Mouse (Mus musculus) R1 (cell line): Measurements from ENCODE around the gene Pick1.

Experiments
- DNase-seq: peaks from one replicate; pipeline ENCODE4 v3.0.0-alpha.2; 2018; ENCODE audit warnings: low read depth, low spot score

The Pick1 gene

DNA sequence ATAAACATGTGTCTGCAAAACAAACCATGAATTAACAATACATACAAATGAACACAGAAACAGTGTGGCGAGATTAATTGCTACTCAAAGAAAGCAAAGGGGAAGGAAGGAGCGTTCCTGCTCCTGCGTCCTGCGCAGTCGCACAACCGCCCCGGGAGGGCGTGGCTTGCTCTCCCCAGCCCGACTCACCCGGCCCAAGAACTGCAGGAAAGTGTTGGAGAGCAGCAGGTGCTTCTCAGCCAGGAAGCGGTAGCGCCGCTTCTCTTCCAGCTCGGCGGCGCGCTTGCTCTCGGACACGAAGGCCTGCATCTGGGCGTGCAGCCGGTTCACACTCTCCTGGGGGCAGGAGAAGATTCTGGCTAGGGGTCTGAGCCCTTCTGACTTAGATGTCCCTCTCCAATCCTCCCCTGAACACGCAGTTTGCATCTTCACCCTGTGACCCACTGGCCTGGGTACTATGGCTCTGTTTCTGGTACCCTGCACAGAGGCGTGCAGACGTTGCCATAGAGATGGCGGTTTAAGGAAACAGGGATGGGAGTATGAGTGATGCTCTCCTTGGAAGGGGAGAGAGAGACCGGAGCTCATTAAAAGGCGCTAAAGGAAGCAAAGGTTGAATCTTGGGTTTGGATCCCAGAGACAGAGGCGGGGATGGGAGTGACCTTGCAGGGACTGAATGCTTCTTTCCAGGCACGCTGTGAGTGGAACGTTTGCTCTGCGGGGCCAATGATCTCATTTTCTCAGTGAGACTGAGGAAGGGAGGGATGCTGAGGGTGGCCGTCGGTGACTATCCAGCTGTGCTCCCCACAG is 41.5 kb downstream of the Pick1 start:
- DNase-seq = peak; percentile 87

DNA sequence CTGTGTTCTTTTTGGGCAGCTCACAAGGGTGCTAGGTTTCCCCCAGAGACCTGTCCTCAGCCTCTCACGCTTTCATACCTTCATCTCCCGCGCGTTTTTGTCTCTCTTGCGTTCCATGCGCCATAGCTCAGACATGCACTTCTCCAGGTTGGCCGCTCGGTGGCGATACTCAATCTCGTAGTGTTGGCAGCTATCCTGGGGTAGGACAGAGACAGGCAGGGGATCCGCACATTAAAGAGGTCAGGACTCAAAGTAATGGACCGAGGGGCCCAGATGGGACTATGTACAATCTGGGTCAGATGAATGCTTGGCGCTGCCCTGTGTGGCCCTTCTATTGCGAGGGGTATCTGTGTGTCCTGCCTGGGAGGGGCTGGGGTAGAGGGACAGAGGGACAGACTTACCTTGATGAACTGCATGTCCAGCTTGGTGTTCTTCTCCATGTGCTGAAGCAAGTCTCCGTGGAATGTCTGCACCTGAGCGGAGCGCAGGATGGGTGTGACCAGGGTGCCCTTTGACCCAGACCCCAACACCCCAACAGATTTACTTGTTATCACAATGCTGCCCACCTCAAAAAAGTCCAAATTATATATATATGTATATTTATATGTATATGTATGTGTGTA is 42.3 kb downstream of the Pick1 start:
- DNase-seq = peak; percentile 83

DNA sequence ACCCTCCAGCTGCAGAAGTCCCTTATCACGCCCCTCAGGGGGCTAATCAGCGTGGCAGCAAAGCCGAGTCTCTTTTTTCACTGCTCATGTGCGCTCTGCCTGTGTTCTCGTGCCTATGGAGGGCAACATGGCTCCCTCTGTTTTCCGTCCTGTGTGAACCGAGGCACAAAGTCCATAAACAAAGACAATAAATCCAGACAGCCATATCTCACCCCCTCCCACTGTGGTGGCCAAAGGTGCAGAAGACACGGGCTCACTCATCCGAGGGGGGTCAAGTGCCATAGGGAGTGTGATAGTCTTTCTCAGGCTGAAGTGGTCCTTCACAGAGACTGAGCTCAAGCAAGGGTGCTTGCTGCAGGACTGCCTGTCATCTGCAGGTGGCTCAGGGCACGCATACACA is 44.0 kb downstream of the Pick1 start:
- no peak for DNase-seq

DNA sequence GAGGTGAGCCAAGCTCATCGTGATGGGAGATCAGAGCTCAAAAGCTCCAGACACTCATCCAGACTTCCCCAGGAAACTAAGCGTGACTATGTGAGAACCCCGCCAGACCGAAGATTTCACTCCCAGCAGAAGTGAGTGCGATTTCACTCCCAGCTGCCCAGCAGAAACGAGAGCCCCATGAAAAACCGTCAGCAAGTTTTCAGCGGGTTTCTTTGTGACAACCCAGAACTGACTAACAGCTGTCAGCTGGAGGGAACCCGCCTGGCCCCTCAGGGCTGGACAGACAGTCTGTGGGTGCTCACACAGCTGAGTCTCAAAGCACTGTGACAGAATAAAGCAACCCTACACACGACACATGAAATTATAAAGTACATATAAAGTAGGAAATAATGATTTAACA is 48.8 kb downstream of the Pick1 start:
- DNase-seq = no peak

DNA sequence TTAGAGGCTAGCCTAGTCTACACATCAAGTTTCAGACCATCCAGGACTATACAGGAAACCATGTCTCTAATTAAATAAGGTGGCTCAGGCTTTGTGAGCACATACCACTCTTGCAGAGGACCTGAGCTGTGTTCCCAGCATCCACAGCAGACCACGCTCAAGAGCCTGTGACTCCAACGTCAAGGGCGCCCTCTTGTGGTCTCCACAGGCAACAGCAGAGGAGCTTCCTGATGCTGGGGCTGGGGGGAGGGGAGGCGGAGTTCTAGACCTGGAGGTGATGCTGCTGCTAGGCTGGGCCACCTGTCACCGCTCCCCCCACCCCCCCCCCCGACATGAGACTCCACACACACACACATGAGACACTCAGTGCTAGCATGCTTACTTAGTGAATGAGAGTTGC is 51.2 kb downstream of the Pick1 start:
- DNase-seq = peak; percentile 90

DNA sequence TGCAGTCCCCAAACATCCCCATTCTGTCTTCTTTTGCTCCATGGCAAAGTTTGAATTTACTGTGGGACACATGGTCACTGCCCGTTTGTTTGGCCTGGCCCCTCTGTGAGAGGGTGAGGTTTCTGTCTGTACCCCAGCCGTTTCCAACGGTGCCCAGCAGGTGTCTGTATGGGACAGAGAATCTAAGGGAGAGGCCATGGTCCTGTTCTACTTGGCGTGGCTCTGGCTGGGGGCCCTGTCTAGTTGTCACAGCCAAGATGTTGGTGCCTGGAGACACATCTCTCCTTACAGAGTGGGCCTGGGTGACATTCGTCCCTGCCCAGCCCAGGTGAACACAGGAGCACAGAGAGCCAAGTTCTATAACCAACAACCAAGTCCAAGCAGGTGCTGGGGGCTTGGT is 51.9 kb downstream of the Pick1 start:
- DNase-seq = no peak

DNA sequence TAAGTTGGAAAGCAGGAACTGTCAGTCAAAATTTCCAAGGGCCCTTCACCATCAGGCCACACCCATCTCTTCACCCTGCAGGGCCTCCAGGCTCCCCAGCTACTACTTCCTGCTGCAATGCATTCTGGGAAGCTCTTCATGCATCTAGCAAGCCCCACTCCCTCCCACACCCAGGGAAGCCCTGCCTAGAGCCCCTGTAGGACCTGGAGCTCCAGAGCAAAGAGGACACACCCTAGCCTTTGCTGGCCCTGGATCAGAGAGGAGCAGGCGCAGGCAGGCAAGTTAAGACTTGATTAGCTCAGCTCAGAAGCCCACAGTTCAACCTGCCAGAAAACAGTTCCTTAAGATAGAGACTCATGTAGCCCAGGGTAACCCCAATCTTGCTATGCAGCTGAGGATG is 52.4 kb downstream of the Pick1 start:
- DNase-seq = peak; percentile 89

DNA sequence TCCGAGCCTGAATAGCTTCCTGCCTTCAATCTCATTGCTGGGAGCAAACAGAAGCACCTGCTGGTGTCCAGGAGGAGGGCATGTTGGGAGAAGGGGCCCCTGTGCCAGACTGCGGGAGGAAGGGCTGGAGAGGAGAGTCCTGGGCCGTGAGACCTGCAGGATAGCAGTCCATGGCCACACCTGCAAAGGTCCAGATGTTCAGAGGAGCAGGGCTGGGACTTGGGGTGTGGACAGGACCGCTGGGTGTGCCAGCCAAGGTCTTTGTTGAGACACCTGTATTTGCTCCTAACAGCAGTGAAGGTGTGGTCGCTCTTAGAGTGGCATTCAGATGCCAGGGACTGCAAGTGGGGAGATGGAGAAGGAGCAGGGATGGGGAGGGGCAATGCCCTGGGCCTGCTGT is 53.5 kb downstream of the Pick1 start:
- DNase-seq = no peak

DNA sequence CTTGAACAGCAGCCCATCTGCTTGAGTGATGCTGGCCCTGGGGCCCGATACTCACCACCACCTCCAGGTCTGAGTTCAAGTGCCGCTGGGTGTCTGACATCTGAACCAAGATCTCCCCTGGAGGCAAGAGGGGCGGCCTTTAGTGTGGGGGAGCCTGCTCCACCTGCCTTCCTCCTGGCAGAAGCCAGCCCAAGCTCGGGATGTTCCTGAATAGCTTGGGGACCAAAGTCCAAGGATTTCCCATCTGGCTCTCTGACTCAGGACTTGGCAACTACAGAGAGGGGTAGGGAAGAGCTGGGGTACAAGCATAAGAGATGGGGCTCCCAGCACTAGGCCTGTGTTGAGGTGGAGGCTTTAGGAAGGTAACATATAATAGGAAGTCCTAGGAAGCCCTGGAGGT is 54.4 kb downstream of the Pick1 start:
- no peak for DNase-seq

DNA sequence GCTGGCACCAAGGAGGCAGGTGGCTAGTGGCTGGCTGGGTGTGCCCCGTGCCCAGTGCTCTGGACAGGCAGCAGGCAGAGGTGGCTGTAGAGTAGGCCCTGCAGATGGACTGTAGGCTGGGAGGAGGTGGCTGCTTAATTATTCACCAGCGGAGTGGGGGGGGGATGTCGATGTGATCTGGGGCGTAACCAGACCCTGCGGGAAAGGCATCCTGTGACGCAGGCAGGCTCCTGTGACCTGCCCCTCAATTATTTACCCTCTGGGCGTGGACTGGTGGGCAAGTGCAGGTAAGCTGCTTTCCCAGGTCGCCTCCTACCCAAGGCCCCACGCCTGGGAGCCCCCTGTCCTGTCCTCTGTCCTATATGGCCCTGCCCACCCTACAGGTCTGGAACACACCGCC is 56.4 kb downstream of the Pick1 start, which contains the start of gene Baiap2l2:
Gene Baiap2l2 (minus strand): TSS at position 139 of the 400 bp plus-strand sequence.
- DNase-seq = no peak

DNA sequence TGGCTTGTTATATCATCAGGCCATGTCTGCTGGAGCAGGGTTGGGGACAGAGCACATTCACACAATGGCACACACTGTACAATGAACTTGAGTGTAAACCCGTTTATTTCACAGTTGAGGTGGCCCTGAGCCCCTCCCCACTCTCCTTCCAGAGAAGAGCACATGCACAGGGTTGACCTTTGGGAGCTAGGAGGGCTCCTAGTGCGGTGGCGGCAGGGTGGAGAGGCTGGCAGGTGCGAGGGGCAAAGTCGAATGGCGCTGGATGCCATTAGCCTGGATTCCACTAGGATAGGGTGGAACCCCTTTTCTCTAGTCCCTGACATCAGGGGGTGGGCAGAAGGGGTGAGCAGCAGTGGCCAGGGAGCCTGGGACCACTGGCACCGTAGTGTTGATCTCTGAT is 57.2 kb downstream of the Pick1 start:
- no peak for DNase-seq

DNA sequence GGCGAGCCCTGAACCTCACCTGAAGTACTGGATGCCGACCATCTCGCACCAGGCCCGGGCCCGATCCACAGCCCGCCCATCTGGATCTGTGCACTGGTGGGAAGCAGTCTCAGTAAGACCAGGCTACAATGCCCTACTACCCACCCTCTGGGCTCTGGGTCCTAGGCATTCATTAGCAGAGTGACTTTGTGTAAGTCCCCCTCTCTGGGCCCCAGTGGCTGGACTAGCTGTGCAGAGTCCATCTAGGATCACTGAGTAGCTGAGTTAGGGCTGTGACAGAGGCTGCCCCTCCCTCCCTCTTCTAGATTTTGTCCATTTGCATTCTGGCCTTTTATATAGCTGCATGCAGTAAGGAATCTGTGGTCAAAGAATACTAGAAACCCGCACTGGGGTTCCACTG is 58.1 kb downstream of the Pick1 start:
- DNase-seq = no peak

DNA sequence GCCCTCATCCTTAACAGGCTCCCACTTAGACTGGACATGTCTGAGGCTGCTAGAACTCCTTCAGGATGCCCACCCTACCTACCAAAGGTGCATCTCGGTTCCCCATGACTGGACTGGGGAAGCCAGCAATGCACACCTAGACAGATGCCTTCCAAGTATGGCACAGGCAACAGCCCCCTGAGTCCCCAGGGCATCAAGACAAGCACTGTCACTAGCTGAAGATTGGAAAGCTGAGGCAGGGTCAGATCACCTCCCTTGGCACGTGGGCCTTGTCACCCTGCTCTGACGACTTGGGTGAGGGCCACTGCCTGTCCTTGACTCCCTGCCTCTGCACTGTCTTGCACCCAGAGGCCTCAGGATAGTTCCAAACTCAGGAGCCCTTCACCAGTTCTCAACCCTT is 59.4 kb downstream of the Pick1 start:
- no peak for DNase-seq

DNA sequence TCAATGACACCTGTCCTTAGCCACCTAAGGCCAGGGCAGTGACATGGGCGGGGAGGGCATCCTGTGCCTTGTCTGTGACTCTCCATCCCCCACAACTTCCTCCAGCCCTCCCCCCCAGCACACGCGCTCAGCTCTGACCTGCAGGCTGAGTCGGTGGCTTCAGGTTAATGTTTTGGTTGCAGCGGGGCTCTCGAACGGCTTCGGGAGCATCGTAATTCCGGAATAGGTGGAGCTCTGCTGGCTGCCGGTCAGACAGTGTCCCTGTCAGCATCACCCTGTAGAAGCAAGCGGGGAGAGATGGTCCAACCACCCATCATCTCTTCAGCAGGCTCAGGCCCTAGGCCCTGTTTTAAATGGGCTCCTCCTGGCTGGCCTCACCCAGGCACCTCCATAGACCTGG is 60.5 kb downstream of the Pick1 start:
- DNase-seq = no peak

DNA sequence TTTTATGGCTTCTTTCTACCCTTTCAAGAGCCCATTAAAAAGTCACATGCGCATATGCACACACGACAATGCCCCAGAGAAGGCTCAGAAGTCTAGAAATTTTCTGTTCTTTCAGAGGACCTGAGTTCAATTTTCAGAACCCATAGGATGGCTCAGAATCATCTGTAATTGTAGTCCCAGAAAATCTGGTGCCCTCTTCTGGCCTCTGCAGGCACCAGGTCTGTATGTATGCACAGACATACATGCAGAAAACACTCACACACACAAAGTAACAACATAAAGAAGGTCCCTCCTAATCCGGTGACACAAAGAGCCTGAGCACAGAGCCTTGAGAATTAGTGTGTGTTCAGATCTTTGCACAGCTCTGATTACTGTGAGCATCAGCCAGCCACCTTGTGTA is 61.4 kb downstream of the Pick1 start:
- DNase-seq = no peak

DNA sequence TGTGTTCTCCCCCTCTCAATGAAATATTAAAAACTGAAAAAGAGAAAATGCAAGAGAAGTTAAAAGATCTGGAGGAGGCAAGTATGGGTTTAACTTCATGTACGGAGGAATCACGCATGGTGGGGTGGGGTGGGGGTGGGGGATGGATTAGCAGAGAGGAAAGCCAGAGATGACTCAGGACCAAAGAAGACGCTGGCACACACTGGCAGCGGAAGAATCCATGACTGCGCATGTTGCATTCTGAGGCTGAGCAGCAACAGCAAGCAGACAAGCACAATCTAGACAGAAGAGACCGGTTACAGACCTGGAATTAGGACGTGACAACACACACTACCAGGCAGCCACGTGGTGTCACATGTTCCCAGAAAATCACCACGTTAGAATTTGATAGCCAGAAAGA is 63.8 kb downstream of the Pick1 start:
- no peak for DNase-seq

DNA sequence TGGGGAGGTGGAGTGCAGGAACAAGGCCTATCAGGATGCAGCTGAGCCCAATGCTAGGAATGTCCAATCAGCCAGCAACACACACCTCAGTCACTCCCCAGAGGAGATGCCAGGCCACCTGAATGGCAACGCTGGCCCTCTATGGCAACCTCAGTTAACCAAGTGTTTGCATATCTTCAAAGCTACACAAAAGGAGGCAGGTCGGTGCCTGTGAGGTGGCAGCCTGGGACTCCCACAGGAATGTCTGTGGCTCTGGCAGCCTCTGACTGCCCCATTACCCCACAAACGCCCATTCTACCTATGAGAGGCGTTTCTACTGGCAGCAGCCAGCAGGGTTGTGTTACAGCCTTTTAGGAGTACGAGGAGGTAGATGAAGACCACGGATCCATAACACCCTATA is 69.6 kb downstream of the Pick1 start:
- DNase-seq = no peak
